Mouse (Mus musculus) olfactory bulb, adult 2 months (tissue): Measurements from ENCODE around the gene Mybbp1a.

ENCODE experiments used
- CTCF ChIP-seq: fragments of 200-500 bp; IDR thresholded peaks from 2 replicates; pipeline ENCODE4 v1.5.1; 2012; ENCODE audit warnings: low read depth, mild to moderate bottlenecking, low read length, moderate library complexity; ENCODE audit not compliant: insufficient read depth
- POLR2A ChIP-seq: fragments of 200-500 bp; IDR thresholded peaks from 2 replicates; pipeline ENCODE4 v1.6.1; 2012; ENCODE audit warnings: mild to moderate bottlenecking, low read depth, low read length, moderate library complexity; ENCODE audit not compliant: insufficient read depth

DNA sequence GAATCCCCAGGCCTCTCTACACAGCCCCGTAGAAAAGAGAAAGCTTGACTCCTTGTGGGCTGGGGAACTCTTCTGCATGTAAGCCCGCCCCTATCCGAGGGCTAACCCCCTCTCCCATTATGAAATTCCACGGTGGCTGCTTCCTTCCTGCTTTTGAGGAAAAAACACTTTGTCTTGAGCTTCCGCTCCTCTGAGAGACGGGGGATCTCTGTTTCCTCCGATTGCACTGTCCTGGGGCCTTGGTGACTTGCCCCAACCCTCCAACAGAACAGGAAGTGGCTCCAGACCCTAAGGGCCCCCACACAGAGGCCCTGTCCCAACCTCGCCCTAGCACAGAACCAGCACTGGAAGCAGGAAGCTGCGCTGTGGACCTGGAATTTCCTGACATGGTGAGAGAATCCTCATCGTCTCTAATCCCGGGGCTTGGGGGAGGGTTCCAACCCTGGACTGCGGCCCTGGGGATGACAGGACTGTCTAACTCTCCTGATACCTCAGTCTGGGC, 16.9 kb downstream of the Mybbp1a start:
- TF ChIP-seq CTCF (no peak), POLR2A (no peak)
